Mouse (Mus musculus) layer of hippocampus, postnatal 10 days (tissue): ENCODE measurements around the gene Gm49318. TPM values are rescaled to one million over a fixed set of nuclear protein-coding genes. Genes with fewer than 3 reads are reported as not detected.

ENCODE experiments used
- DNase-seq, 2 experiments: peaks; one replicate each; pipeline ENCODE4 v3.0.0; 2021; ENCODE audit warnings: low spot score in 2 of 2
- total RNA-seq, 2 experiments: library from RNA; stranded (reverse); gene quantifications; 2 replicates each; pipeline ENCODE4 v1.2.3; 2021

Gm49318 gene
- total RNA-seq, 2 experiments from 2014 or later, result 6.2 TPM; not detected in 1

DNA sequence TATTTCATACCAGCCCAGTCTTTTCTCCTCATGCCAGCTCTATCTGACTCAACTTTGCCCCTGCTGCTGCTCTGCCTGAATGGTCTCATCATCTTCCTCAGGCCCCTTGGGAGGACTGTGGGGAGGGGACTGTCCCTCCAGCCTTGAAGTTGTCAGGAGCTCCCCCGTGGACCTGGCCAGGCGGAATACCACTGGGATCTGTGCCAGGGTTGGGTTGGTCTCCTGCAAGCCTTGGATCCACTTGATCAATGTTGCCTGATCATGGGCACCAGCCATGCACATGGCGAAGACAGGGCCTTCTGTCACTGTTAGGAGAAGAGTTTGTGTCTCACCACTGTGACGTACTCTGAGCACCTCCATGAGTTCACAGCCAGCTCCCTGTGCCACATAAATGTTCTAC, 1.2 kb upstream of the Gm49318 start:
- no peak for DNase-seq

DNA sequence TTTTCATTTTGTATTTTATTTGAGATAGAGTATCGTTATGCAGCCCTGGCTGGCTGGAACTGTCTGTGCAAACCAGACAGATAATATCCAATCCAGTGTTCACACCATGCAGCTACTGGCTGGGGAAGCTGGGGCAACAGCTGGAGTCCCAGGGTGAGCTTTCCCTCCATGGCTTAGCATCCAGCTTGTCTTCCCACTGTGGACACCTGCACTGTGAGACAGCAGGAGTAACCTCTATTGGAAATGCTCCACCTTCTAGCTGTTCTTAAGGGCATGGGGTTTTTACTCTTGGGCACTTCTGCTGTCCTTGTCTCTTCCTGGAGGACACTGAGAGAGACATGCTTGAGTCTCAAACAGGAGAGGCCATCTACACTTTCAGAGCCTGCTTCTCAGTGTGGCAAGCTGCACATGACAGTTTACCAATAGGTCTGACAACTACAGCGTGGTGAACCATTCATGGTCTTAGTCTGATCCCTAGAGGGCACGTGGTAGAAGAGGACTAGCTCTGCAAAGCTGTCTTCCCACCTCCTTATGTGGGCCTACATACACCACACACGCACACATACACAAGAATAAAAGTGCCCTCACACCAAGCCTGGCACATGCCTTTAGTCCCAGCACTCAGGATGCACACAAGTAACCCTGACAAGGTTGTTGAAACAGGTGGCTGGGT, 1.0 kb downstream of the Gm49318 start:
- DNase-seq, result no peak

DNA sequence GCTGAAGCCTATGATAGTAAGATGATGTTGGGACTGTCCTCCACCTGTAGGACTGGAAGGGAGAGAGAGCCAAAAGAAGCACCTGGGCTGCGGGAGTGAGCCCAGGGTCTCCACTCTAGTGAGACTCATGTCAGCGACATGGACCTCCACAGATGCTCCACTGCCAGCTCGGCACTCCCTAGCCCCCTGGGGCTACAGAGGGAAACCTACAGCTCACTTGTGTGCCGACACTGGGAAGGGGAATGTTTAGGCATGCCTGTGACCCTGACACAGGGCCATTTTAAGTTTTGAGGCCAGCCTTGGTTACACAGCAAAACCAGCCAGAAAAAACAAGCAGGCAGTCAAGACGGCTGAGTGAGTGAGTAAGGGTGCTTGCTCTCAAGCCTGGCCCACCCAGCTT, 3.9 kb downstream of the Gm49318 start:
- no peak for DNase-seq

DNA sequence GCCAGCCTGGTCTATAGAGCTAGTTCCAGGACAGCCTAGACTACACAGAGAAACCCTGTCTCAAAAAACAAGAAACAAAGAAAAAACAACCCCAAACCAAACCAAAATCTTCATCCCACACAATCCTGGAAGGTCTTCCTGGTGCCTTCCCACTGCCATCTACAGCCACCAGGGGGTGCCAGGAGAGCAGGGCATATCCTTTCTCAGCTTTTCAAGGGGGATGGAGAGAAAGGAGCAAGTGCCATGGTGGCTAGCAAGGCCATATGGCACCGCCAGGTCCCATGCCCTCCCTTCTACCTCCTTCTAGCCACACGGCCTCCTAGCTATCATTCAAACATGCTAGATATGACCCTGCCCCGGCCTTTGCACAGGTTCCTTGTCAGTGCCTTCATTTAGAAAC, 4.6 kb downstream of the Gm49318 start:
- DNase-seq, result no peak

DNA sequence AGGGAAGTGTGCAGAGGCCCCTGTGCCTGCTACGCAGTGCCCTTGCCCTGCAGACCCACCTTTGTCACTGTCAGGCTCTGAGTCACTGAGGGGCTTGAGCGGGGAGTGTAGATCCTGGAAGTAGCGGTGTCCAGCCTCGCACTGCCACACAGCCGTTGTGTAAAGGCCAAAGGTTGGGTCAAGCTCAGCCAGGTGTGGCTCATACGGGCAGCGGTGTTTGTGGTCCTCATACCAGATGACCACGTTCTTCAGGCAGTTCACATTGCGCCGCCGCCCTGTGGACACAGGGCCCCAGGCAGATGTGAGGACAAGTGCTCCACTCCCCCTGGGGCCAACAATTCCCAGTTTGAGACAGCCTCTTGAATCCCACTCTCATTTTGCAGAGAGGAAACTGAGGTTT, 5.4 kb downstream of the Gm49318 start:
- no peak for DNase-seq

DNA sequence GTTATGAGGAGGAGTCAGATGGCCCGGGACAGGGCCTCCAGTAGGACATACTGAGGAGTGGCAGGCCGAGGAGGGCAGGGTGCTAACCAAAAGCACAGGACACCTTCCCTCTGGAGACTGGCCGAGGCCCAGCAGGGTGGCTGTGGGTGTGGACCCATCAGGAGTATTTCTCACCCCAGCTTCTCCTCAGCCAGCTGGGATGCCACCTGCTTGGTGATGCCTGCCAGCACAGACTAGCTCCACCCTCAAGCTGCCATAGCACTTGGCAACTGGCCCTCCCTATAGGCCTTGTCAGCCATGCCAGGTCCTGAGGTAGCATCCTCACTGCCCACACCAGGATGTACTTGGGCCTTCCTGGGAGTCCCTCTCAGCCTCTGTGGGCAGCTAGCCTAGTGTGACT, 6.7 kb downstream of the Gm49318 start:
- DNase-seq, result no peak

DNA sequence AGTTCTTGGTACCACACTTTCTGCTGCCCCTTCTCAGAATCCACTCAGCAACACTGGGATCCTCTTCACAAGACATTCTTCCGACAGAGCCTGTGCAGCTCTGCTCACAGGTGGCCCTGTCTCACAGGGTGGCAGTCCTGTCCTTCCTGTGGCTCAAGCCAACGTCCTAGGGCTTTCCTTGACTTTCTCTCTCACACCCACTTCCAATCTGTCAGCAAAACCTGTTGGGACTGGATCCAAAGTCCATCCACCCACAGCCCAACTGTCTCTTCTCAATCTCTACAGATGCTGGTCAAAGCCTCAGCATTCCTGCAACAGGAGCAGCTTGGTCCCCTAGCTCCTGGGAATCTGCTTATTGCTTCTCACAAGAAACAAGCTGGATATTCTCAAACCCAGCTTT, 9.7 kb downstream of the Gm49318 start:
- DNase-seq, result no peak

DNA sequence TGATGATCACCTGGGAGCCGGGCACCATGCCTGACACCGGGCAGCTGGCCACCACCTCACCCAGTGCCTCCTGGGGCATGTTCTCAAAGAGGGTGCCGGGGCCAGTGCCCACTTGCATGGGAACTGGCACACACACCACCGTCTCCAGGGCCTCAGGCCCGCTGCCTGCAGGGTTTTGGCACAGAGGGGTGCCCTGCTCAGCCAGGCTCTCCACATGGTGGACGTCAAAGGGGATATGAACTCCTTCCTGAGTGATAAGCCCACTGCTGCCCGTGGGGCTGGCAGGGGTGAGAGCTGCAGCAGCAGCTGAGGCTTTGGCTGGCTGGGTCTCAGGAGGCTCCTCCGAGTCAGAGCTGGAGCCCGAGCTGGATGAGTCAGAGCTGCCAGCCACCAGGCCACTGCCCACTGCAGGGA, 13.0 kb downstream of the Gm49318 start:
- peak in 1 of 2 experiments; percentile 60 for DNase-seq

DNA sequence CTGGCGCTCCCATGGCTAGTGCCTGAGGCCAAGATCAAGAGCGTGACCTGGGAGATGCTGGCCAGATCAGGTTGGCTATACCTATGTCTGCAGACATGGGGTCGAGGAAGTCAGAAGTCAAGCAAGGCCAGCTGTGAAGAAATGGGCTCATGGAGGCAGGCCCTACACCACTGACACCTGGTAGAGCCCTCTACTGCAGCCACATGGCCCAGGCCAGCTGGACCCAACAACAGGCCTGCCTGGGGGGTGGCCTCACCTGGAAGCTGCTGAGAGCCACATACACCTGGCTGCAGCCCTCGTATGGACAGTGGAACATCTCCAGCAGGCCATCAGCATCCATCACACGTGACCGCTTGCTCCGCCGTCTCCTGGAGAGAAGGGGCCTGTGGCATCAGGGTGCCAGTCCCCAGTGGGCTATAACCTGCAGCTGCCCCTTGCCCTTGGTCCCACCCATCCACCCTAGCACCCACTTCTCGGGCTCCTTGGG, 14.0 kb downstream of the Gm49318 start:
- DNase-seq, result no peak

DNA sequence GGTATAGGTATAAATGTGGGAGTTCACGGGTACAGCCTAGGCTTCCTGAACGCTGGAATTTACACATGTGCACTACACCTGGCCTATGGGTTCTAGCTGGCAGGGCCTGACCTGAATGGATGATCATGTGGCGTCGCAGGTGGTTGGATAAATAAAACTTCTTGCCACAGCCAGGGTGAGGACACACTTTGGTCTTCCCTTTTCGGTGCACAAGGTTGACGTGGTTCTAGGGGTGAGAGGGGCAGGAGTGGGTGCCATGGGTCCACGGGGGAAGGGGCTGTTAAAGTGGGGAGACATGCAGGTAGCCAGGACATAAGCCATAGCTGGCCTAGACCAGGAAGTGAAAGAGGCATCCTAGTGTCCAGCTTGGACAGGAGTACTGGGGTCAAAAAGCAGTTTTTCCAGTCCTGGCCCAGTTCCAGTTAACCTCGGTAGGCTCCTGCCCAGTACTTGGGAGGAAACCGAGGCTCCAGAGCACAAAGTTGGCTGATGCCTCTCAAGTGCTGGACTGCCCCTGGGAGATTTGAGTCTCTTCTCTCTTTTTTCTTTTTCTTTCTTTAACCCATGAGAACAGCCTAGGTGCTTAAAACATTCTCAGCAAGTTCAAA, 14.7 kb downstream of the Gm49318 start:
- DNase-seq, result no peak

DNA sequence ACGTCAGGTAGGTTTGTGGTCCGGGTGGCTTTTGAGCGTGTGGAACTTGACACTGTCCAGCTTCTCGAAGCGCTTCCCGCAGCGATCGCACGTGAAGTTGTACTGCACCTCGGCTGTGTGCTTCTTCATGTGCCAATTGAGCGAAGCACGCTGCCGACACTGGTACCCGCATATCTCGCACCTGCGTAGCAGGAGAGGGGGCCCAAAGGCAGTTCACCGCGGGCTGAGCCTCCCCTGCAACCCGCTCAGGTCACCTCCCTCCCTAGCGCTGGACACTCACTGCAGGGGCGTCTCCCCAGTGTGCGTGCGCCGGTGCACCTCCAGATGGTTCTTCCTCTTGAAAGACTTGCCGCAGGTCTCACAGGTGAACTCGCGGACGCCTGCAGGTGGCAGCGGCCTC, 15.3 kb downstream of the Gm49318 start:
- DNase-seq, result no peak

DNA sequence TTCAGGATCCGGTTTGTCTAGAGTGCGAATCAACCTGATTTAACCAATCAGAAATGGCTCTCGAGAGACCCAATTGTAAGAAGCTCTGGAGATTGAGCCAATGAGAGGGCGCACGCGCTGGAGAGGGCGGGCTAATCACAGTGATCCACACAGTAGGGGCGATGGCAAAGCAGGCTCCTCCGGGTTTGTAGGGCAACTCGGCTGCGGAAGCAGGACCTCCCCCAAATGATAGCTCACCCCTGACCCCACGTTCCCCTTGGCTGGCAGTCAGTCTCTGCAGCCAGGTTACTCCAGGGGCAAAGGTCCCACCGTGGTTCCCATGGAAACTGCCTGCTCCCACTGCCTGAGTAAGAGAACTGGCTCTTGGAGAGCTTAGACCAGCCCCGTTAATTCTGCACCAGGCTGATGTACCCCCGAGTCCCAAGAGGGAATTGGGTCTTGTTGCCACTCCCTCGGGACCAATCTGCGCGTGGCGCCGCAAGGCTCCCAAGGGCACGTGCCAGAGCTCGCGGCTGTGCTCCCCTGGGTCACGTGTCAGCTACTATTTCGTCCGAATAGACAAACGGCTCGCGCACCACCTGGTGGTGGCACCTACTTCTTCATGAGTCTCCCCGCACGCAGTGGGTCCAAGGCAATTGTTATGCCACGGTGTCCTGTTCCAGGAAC, 16.5 kb downstream of the Gm49318 start:
- peak; percentile 75 to 79 for DNase-seq

DNA sequence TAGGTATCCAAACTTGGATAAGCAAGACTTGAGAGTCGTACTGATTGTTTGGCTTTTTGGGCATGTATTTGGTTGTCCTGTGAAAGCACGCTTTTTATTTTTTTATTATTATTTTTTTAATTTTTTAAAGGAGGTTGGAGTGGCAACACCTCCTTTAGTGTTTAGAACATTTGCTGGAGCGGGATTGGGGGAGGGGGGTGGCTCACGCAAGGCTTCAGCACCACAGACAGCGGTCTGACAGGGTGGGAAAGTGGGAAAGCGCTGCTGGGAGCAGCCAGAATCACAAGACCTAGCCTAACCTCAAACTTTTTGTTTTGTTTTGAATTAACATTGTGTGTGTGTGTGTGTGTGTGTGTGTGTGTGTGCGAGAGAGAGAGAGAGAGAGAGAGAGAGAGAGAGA, 17.4 kb downstream of the Gm49318 start:
- DNase-seq, result no peak

DNA sequence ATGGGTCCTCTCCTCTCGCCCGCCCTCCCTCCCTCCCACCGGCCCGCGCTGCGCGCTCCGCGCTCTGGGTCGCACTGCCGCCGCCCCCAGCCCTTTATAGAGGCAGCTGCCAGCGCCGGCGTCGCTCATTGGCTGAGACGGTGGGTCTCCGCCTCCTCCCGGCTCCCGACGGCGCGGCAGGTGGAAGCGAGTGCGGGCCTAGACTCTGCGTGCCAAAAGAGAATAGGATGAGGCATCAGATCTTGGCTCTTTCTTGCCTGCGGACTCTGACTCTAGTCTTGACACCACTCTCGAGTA, 19.2 kb downstream of the Gm49318 start, which contains the start of gene Elavl3:
Gene Elavl3 (minus strand): TSS at position 66 of the 297 bp plus-strand sequence.
- peak; percentile 82 to 88 for DNase-seq

DNA sequence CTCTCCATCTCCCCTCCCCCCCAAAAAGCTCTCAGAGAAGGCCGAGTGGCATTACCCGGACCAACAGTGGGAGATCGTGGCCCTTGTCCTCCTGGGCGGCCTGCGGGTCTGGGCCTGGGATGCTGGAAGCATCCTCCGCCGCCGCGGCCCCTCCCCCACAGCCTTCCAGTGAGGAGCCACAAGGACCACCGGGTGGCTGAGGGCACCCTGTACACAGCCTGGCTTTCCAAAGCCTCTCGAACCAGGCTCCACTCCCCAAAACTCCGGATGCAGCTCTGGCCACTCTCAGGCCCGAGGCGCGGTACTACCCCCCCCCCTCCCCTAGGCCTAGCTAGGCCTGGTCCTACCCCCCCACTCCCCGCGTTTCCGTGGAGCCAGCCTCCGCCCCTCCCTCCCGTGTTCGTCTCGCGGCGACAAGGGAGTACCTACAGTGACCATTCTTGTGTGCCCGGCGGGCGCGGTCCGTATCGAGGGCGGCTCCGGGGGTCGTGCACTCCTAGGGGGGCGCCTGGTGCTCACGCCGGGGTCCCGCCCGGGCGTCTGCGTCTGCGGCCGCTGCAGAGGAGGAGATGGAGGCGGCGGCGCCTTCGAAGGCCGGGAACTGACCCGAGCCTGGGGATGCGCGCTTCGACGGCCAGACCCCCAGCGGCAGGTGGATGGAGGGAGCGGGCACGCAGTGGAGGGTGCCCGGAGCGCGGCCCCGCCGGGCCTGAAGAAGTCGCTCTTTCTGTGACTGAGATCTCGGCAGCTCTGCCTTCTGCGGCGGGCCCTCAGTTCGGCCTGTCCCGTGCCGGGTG, 19.7 kb downstream of the Gm49318 start:
- peak; percentile 61 to 71 for DNase-seq

DNA sequence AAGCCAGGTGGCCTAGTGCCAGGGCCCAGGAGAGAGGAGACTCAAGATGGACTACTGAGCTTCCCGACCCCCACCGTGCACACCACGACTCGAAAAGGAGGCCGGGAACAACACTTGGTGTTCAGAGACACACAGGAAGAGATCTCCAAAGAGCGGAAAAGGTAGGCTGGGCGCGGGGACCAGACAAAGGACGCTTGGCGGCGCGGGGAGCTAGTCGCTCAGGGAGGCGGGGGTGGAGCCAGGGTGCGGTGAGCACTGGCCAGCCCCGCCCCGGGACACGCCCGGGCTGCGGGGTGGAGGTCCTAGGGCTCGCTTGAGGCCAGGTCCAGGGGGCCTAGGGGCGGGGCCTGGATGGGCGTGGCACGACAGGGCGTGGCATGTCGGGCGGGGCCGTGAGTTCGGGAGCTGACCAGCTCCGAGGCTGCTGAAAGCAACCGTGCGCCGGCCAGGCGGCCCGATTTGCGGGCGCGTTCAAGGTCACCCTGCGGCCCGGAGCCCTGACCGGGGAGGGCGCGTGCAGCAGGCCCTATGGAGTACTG, 20.6 kb downstream of the Gm49318 start:
- peak; percentile 60 to 71 for DNase-seq

DNA sequence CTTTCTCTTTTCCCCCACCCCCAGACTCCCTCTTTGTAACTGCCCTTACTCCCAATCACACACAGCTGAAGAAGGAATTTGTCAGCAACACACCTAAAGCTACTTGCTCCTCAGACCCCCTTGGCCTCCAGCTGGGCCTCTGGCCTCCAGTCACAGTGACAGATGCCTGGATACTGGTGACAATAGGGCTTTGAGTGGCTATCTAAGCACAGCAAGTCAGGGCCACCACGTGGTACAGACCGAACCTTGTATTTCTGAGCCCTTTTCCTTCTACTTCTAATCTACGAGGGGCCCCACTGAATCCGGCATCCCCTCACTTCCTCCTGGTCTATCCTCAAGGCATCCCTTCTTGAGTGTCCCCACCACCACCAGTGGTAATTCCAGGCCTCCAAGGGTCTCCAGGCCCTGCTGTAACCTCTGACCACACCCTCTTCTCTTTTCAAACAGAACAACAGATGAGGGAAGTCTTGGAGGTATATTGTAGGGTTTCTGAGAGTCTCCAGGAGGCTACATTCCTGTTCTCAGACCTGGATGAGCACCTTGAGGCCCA, 21.3 kb downstream of the Gm49318 start:
- DNase-seq, result no peak

DNA sequence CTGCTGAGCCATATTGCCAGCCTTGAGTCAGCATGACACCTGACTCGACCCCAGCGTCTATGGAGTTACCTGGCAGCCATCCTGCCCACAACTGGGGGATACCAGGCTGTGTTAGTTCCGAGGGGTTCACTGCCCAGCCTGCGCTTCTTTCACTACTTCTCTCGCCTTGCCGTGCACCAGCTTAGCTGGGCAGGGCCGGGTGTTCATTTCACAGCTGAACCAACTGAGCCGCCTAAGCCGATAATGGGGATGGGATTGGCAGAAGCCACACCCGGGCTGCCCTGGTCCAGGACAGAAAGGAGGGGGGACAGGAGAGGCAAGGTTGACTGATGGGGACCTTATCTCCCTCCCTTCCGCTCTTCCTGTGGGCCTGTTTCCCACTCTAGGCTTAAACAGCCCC, 21.7 kb downstream of the Gm49318 start:
- DNase-seq, result no peak

DNA sequence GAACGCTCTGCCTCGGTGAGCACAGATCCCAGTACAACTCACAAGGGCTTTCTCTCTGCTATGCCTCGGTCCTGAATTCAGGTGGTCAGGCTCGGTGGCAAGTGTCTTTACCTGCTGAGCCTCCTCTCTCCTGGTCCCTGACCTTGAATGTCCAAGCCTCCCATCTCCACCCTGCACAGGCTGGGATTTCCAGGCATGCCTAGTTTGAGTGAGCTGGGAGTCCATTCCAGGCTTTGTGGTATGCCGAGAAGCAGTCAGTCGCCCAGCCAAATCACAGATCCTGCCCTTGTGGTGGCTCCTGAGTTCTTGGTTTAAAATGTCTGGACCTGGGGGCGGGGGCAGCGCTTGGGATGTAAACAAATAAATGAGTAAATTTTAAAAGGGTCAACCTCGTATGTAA, 23.7 kb downstream of the Gm49318 start:
- no peak for DNase-seq

DNA sequence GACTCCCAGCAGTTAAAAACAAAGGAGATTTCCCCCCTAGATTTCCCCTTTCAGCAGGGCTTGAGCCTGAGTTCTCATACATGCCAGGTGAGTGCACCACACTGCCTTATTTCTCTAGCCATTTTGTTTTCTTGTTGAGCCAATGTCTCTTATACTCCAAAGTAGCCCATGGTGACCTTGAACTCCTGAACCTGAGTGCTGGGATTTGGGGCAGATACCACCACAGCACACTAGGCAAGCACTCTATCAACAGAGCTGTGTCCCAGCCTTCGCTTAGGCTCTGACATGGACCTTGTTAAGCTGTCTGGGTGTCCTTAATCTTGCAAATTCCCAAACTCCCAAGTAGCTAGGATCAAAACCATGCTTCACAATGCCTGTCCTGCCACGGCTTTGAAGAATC, 29.2 kb downstream of the Gm49318 start:
- no peak for DNase-seq

DNA sequence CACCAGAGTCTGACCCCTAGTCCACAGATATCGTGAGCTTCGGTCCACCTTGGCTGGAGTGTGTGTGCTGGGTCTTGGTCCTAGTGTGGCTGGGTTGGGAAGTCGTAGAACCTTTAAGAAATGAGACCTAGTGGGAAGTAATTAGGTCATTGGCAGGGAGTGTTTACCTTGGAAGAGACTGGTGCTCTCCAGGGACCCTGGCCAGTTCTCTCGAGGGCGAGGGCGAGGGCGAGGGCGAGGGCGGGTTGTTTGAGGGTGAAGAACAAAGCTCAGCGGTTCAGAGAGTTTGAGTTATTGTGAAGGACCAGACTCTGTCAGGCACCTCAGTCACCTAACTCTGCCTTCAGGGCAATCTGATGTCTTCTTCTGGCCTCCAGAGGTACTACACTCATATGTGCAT, 33.2 kb downstream of the Gm49318 start:
- DNase-seq, result no peak
